Mouse (Mus musculus) liver, embryonic 14.5 days (tissue): ENCODE data around the gene Sgip1.

Experiments
- CTCF ChIP-seq: IDR thresholded peaks from 2 replicates; pipeline ENCODE4 v1.5.1; 2016; ENCODE audit warnings: antibody characterized with exemption, low read depth, control low read depth
- EP300 ChIP-seq: IDR thresholded peaks from 2 replicates; pipeline ENCODE4 v1.6.1; 2016; ENCODE audit warnings: antibody characterized with exemption, low read depth

DNA sequence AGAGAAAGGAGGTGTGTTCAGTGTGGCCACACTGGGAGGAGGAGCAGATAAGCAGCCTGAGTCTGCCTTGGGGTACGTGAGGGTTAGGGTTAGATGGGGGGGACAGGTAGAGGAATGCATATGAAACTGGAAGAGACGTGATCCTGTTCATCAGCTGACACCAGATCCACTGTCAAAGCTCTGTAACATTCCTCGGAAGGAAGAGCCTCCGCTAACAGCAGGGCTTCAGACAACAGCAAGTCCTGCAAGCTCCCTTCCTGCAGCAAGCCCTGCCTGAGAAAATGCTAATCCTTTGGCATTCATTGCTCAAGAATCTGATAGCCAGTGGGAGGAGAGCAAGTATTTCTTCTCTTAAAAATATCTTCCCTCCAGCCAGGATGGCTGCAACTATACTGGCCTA lies 272.4 kb downstream of the Sgip1 start:
- no peak for TF ChIP-seq CTCF
- no peak for TF ChIP-seq EP300
